Mouse (Mus musculus): ENCODE data around the gene H2al1d. TPM values are rescaled to one million over a fixed set of nuclear protein-coding genes. Genes with fewer than 3 reads are reported as not detected.
A peak's percentile ranks its signal among the peaks of the same experiment; 100 is the strongest.
"Not testable (repeated sequence)": the region's sequence is repeated elsewhere in the genome, so short reads cannot be mapped to it uniquely, and the experiment has no call there.

Gene H2al1d
- polyA plus RNA-seq (2012; rRNA removed): not detected in 2 replicates

GRCm38 (mm10) chrX:11308524-11308923, at the start of gene H2al1d:
H2al1d (plus strand) TSS chrX:11308824.
- no CpG with 5 or more reads among the region's 6 CpGs for WGBS
- not testable (repeated sequence) for DNase-seq; H3K4me1 ChIP-seq (ENCODE audit: control insufficient read depth, insufficient read depth, low read length); H3K27ac ChIP-seq (ENCODE audit: insufficient read depth, low read length); H3K27me3 ChIP-seq (ENCODE audit: control insufficient read depth, insufficient read depth, low read length); H3K4me3 ChIP-seq (replicated peaks; ENCODE audit: insufficient read depth, low read depth, low read length)

- 87% methylated on average over 8 of the region's 8 CpGs for WGBS
- DNase-seq: no peak
- Histone ChIP-seq H3K27ac (ENCODE audit: insufficient read depth, low read length) (no peak overlapping the region), H3K4me1 (ENCODE audit: control insufficient read depth, insufficient read depth, low read length) (no peaks in the 10 kb centered on the region), H3K4me3 (replicated peaks; ENCODE audit: insufficient read depth, low read depth, low read length) (no peak overlapping the region), H3K27me3 (ENCODE audit: control insufficient read depth, insufficient read depth, low read length) (no peaks in the 10 kb centered on the region)
- no peak for TF ChIP-seq CTCF (IDR thresholded peaks at IDR 0.05; ENCODE audit: borderline replicate concordance, insufficient read depth, low read depth, low read length)
- TF ChIP-seq POLR2A (IDR thresholded peaks at IDR 0.05; ENCODE audit: borderline replicate concordance, insufficient read depth, low read length): no peak
These were observed 43.7 kb upstream of the H2al1d start for GRCm38 (mm10) chrX:11264918-11265317.

GRCm38 (mm10) chrX:11267791-11268190, 40.8 kb upstream of the H2al1d start:
- 48% methylated on average over 7 of the region's 7 CpGs for WGBS
- no peak overlapping the region for H3K27ac ChIP-seq (ENCODE audit: insufficient read depth, low read length)
- no peaks in the 10 kb centered on the region for H3K27me3 ChIP-seq (ENCODE audit: control insufficient read depth, insufficient read depth, low read length)
- H3K4me3 ChIP-seq (replicated peaks; ENCODE audit: insufficient read depth, low read depth, low read length): no peak overlapping the region
- no peak for DNase-seq
- TF ChIP-seq POLR2A (IDR thresholded peaks at IDR 0.05; ENCODE audit: borderline replicate concordance, insufficient read depth, low read length): no peak
- no peak for TF ChIP-seq CTCF (IDR thresholded peaks at IDR 0.05; ENCODE audit: borderline replicate concordance, insufficient read depth, low read depth, low read length)
- no peaks in the 10 kb centered on the region for H3K4me1 ChIP-seq (ENCODE audit: control insufficient read depth, insufficient read depth, low read length)

- TF ChIP-seq POLR2A (IDR thresholded peaks at IDR 0.05; ENCODE audit: borderline replicate concordance, insufficient read depth, low read length): no peak
- no peak for TF ChIP-seq CTCF (IDR thresholded peaks at IDR 0.05; ENCODE audit: borderline replicate concordance, insufficient read depth, low read depth, low read length)
- no peaks in the 10 kb centered on the region for H3K27me3 ChIP-seq (ENCODE audit: control insufficient read depth, insufficient read depth, low read length)
- no peak overlapping the region for H3K4me3 ChIP-seq (replicated peaks; ENCODE audit: insufficient read depth, low read depth, low read length)
- peak; percentile 20 to 31 for DNase-seq
- H3K4me1 ChIP-seq (ENCODE audit: control insufficient read depth, insufficient read depth, low read length): no peaks in the 10 kb centered on the region
- no peak overlapping the region for H3K27ac ChIP-seq (ENCODE audit: insufficient read depth, low read length)
- 16% methylated on average over 3 of the region's 3 CpGs for WGBS
These were observed 39.5 kb upstream of the H2al1d start for GRCm38 (mm10) chrX:11269074-11269473.

- no peak overlapping the region for H3K4me3 ChIP-seq (replicated peaks; ENCODE audit: insufficient read depth, low read depth, low read length)
- H3K27ac ChIP-seq (ENCODE audit: insufficient read depth, low read length): no peak overlapping the region
- no peaks in the 10 kb centered on the region for H3K4me1 ChIP-seq (ENCODE audit: control insufficient read depth, insufficient read depth, low read length)
- WGBS: 85% methylated on average over 3 of the region's 3 CpGs
- DNase-seq: no peak
- no peaks in the 10 kb centered on the region for H3K27me3 ChIP-seq (ENCODE audit: control insufficient read depth, insufficient read depth, low read length)
- TF ChIP-seq CTCF (IDR thresholded peaks at IDR 0.05; ENCODE audit: borderline replicate concordance, insufficient read depth, low read depth, low read length) (no peak), POLR2A (IDR thresholded peaks at IDR 0.05; ENCODE audit: borderline replicate concordance, insufficient read depth, low read length) (no peak)
These were observed 35.4 kb upstream of the H2al1d start for GRCm38 (mm10) chrX:11273190-11273589.

- Histone ChIP-seq H3K27ac (ENCODE audit: insufficient read depth, low read length) (no peak overlapping the region), H3K4me3 (replicated peaks; ENCODE audit: insufficient read depth, low read depth, low read length) (no peak overlapping the region), H3K4me1 (ENCODE audit: control insufficient read depth, insufficient read depth, low read length) (no peaks in the 10 kb centered on the region), H3K27me3 (ENCODE audit: control insufficient read depth, insufficient read depth, low read length) (no peaks in the 10 kb centered on the region)
- TF ChIP-seq CTCF (IDR thresholded peaks at IDR 0.05; ENCODE audit: borderline replicate concordance, insufficient read depth, low read depth, low read length) (no peak), POLR2A (IDR thresholded peaks at IDR 0.05; ENCODE audit: borderline replicate concordance, insufficient read depth, low read length) (no peak)
- no peak for DNase-seq
- 68% methylated on average over 6 of the region's 6 CpGs for WGBS
These were observed 31.5 kb upstream of the H2al1d start for GRCm38 (mm10) chrX:11277083-11277482.

- TF ChIP-seq CTCF (IDR thresholded peaks at IDR 0.05; ENCODE audit: borderline replicate concordance, insufficient read depth, low read depth, low read length): no peak
- no peak for TF ChIP-seq POLR2A (IDR thresholded peaks at IDR 0.05; ENCODE audit: borderline replicate concordance, insufficient read depth, low read length)
- no peak overlapping the region for H3K27ac ChIP-seq (ENCODE audit: insufficient read depth, low read length)
- WGBS: 27% methylated on average over 2 of the region's 2 CpGs
- no peak overlapping the region for H3K4me3 ChIP-seq (replicated peaks; ENCODE audit: insufficient read depth, low read depth, low read length)
- H3K27me3 ChIP-seq (ENCODE audit: control insufficient read depth, insufficient read depth, low read length): no peaks in the 10 kb centered on the region
- no peak for DNase-seq
- no peaks in the 10 kb centered on the region for H3K4me1 ChIP-seq (ENCODE audit: control insufficient read depth, insufficient read depth, low read length)
These were observed 27.9 kb upstream of the H2al1d start for GRCm38 (mm10) chrX:11280741-11281140.

GRCm38 (mm10) chrX:11288306-11288882, 20.2 kb upstream of the H2al1d start:
- no peak for DNase-seq
- 68% methylated on average over 14 of the region's 14 CpGs for WGBS
- H3K4me1 ChIP-seq (ENCODE audit: control insufficient read depth, insufficient read depth, low read length): no peaks in the 10 kb centered on the region
- no peaks in the 10 kb centered on the region for H3K27me3 ChIP-seq (ENCODE audit: control insufficient read depth, insufficient read depth, low read length)
- TF ChIP-seq POLR2A (IDR thresholded peaks at IDR 0.05; ENCODE audit: borderline replicate concordance, insufficient read depth, low read length) (no peak), CTCF (IDR thresholded peaks at IDR 0.05; ENCODE audit: borderline replicate concordance, insufficient read depth, low read depth, low read length) (no peak)
- H3K4me3 ChIP-seq (replicated peaks; ENCODE audit: insufficient read depth, low read depth, low read length): no peak overlapping the region
- H3K27ac ChIP-seq (ENCODE audit: insufficient read depth, low read length): no peak overlapping the region
